Mouse (Mus musculus): ENCODE results near the gene Trim12a.
"Not testable (repeated sequence)": the region's sequence is repeated elsewhere in the genome, so short reads cannot be mapped to it uniquely, and the experiment has no call there.

Gene Trim12a

GRCm38 (mm10) chr7:104315369-104316080, at the start of gene Trim12a:
Gene Trim12a (minus strand): TSS chr7:104315466.
- not testable (repeated sequence) for DNase-seq (ENCODE audit: low spot score in 2 of 2)

GRCm38 (mm10) chr7:104353600-104353967, 38.3 kb upstream of the Trim12a start:
- no peak for DNase-seq (ENCODE audit: low spot score in 2 of 2)

- DNase-seq (ENCODE audit: low spot score in 2 of 2), result peak; percentile 7 to 8
Observed at GRCm38 (mm10) chr7:104352717-104353599, 37.7 kb upstream of the Trim12a start, which contains the start of gene Trim12c. Gene Trim12c (minus strand): TSS chr7:104353362.

GRCm38 (mm10) chr7:104348043-104348442, 32.8 kb upstream of the Trim12a start:
- not testable (repeated sequence) for DNase-seq (ENCODE audit: low spot score in 2 of 2)

GRCm38 (mm10) chr7:104340744-104341143, 25.5 kb upstream of the Trim12a start:
- not testable (repeated sequence) for DNase-seq (ENCODE audit: low spot score in 2 of 2)

GRCm38 (mm10) chr7:104335547-104335946, 20.3 kb upstream of the Trim12a start:
- DNase-seq (ENCODE audit: low spot score in 2 of 2), result not testable (repeated sequence)

GRCm38 (mm10) chr7:104329171-104329570, 13.9 kb upstream of the Trim12a start, which contains the start of gene Trim34b:
Gene Trim34b (plus strand): TSS chr7:104329471.
- not testable (repeated sequence) for DNase-seq (ENCODE audit: low spot score in 2 of 2)

GRCm38 (mm10) chr7:104322028-104322427, 6.8 kb upstream of the Trim12a start:
- no peak for DNase-seq (ENCODE audit: low spot score in 2 of 2)

GRCm38 (mm10) chr7:104314796-104315353, 391 bp downstream of the Trim12a start:
- no peak for DNase-seq (ENCODE audit: low spot score in 2 of 2)

- no peak for DNase-seq (ENCODE audit: low spot score in 2 of 2)
Observed at GRCm38 (mm10) chr7:104291638-104292400, 23.4 kb downstream of the Trim12a start.

- DNase-seq (ENCODE audit: low spot score in 2 of 2), result no peak
Observed at GRCm38 (mm10) chr7:104290641-104291040, 24.6 kb downstream of the Trim12a start.

GRCm38 (mm10) chr7:104287576-104288443, 27.5 kb downstream of the Trim12a start, which contains the start of gene Trim5:
Gene Trim5 (minus strand): TSS chr7:104288094.
- DNase-seq (ENCODE audit: low spot score in 2 of 2), result not testable (repeated sequence)

GRCm38 (mm10) chr7:104279361-104279760, 35.9 kb downstream of the Trim12a start:
- not testable (repeated sequence) for DNase-seq (ENCODE audit: low spot score in 2 of 2)

GRCm38 (mm10) chr7:104265335-104265734, 49.9 kb downstream of the Trim12a start:
- not testable (repeated sequence) for DNase-seq (ENCODE audit: low spot score in 2 of 2)

GRCm38 (mm10) chr7:104260380-104260779, 54.9 kb downstream of the Trim12a start:
- DNase-seq (ENCODE audit: low spot score in 2 of 2), result not testable (repeated sequence)

Measured in frontal cortex, postnatal 10 days (tissue).